Mouse (Mus musculus) retina, postnatal 1 day (tissue): ENCODE data around the gene Zbtb7a.

Source experiments
- DNase-seq: peaks from one replicate; pipeline ENCODE4 v3.0.0-alpha.2; 2012

The Zbtb7a gene

GRCm38 (mm10) chr10:81192270-81192967 is 57.4 kb downstream of the Zbtb7a start:
- peak; percentile 90 for DNase-seq

GRCm38 (mm10) chr10:81192968-81193501 is 58.0 kb downstream of the Zbtb7a start:
- peak; percentile 68 for DNase-seq

GRCm38 (mm10) chr10:81193991-81194774 is 59.2 kb downstream of the Zbtb7a start:
- DNase-seq = no peak

- DNase-seq = no peak
These were observed 60.3 kb downstream of the Zbtb7a start for GRCm38 (mm10) chr10:81195300-81195699.

GRCm38 (mm10) chr10:81196470-81197065 is 61.5 kb downstream of the Zbtb7a start:
- DNase-seq = no peak

GRCm38 (mm10) chr10:81197305-81197704 is 62.3 kb downstream of the Zbtb7a start:
- no peak for DNase-seq

- peak; percentile 81 for DNase-seq
These were observed 63.2 kb downstream of the Zbtb7a start for GRCm38 (mm10) chr10:81198230-81198629.

- DNase-seq = no peak
These were observed 64.0 kb downstream of the Zbtb7a start for GRCm38 (mm10) chr10:81198990-81199389.

GRCm38 (mm10) chr10:81200141-81200540 is 65.1 kb downstream of the Zbtb7a start:
- no peak for DNase-seq

GRCm38 (mm10) chr10:81200605-81201287 is 65.7 kb downstream of the Zbtb7a start:
- DNase-seq = no peak

- no peak for DNase-seq
These were observed 67.1 kb downstream of the Zbtb7a start, which contains the start of gene Nmrk2 for GRCm38 (mm10) chr10:81201807-81202758. TSS of gene Nmrk2 (minus strand) at chr10:81202051.
